Mouse (Mus musculus) monocyte, adult 2 months (primary cell): ENCODE data around the gene Cep162.

Experiments used
- DNase-seq, 2 experiments: peaks; one replicate each; pipeline ENCODE4 v3.0.0; 2022; ENCODE audit warnings: low spot score in 2 of 2, low read depth in 1 of 2

The Cep162 gene

GRCm38 (mm10) chr9:87167001-87167830 lies 88.1 kb downstream of the Cep162 start:
- no peak for DNase-seq

- DNase-seq, result no peak
Measured at GRCm38 (mm10) chr9:87162559-87162958, 92.8 kb downstream of the Cep162 start.

GRCm38 (mm10) chr9:87152641-87153325 lies 102.6 kb downstream of the Cep162 start:
- DNase-seq, result no peak

- no peak for DNase-seq
Measured at GRCm38 (mm10) chr9:87147927-87148326, 107.4 kb downstream of the Cep162 start.

GRCm38 (mm10) chr9:87146400-87146799 lies 108.9 kb downstream of the Cep162 start:
- DNase-seq, result no peak

- DNase-seq, result no peak
Measured at GRCm38 (mm10) chr9:87145671-87146070, 109.7 kb downstream of the Cep162 start.

GRCm38 (mm10) chr9:87145180-87145579 lies 110.2 kb downstream of the Cep162 start:
- DNase-seq, result no peak

- no peak for DNase-seq
Measured at GRCm38 (mm10) chr9:87144532-87144931, 110.8 kb downstream of the Cep162 start.

- DNase-seq, result no peak
Measured at GRCm38 (mm10) chr9:87144106-87144505, 111.2 kb downstream of the Cep162 start, which contains the start of gene Mrap2. TSS of gene Mrap2 (plus strand) at chr9:87144306.

- DNase-seq, result no peak
Measured at GRCm38 (mm10) chr9:87143076-87143475, 112.3 kb downstream of the Cep162 start.
